Mouse (Mus musculus): ENCODE measurements at regions not wholly inside any gene's neighbourhood (a gene's known extent, or its start where the extent isn't known, plus 50 kb on each side); places are given as distances from the start of the nearest gene placed in this dataset.

DNA sequence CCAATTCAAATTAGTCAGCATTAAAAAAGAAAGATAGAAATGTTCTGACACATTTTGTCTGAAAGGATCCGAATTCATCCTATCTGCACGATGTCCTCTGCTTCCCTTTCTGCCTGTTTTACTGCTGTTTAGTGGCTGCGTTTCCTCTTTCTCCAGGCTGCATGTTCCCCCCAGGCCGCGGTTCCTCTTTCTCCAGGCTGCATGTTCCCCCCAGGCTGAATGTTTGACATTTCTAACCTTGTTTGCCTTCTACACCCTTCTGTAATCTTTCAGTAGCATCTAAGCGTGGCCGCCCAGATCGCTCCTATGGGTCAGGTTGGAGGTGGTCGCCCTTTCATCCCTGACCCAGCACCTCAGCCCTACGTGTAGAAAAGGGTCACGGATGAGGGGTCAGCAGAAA lies 89.6 kb upstream of the Mdm1 start:
- TF ChIP-seq POLR2A (IDR thresholded peaks at IDR 0.05; ENCODE audit: low read depth, low read length) (no peak), RAD21 (IDR thresholded peaks at IDR 0.05; ENCODE audit: low read depth, low read length) (no peak), MAFK (IDR thresholded peaks at IDR 0.05; ENCODE audit: insufficient replicate concordance, low read length) (no peak), ELF1 (IDR thresholded peaks at IDR 0.05; ENCODE audit: low read depth, low read length) (no peak), MEF2A (IDR thresholded peaks at IDR 0.05; ENCODE audit: borderline replicate concordance, low read depth, low read length) (no peak), USF2 (conservative IDR thresholded peaks at IDR 0.05; ENCODE audit: low read depth, low read length) (no peak), USF1 (IDR thresholded peaks at IDR 0.05; ENCODE audit: low read depth, low read length) (no peak), ZC3H11A (IDR thresholded peaks at IDR 0.05; ENCODE audit: low read depth, low read length) (no peak), ETS1 (conservative IDR thresholded peaks at IDR 0.05; ENCODE audit: low read depth, low read length) (no peak), CHD1 (IDR thresholded peaks at IDR 0.05; ENCODE audit: low read depth, low read length) (no peak), MYC (IDR thresholded peaks at IDR 0.05; ENCODE audit: low read depth, low read length) (no peak), TCF12 (IDR thresholded peaks at IDR 0.05; ENCODE audit: low read depth, low read length) (no peak), BHLHE40 (IDR thresholded peaks at IDR 0.05; ENCODE audit: low read depth, low read length) (no peak), EP300 (IDR thresholded peaks at IDR 0.05; ENCODE audit: low read length) (no peak)

All from CH12.LX (cell line).